Mouse (Mus musculus) limb, embryonic 12.5 days (tissue): ENCODE data around the gene Pknox2. TPM values are rescaled to one million over a fixed set of nuclear protein-coding genes. Genes with fewer than 3 reads are reported as not detected.

Experiments used
- ATAC-seq: fragments of 200-750 bp; cut with Nextera tagmentation; 2 replicates; pipeline ENCODE4 v1.8.0; 2017; ENCODE audit warnings: low read depth, moderate TSS enrichment; ENCODE audit not compliant: insufficient number of reproducible peaks, insufficient read depth, low FRiP score, low TSS enrichment
- H3K27ac ChIP-seq: fragments of 300-500 bp; sonication (generic); 2 replicates; pipeline ENCODE4 v1.5.1; 2016; ENCODE audit warnings: mild to moderate bottlenecking, moderate library complexity
- H3K27me3 ChIP-seq: fragments of 300-500 bp; sonication (generic); 2 replicates; pipeline ENCODE4 v1.6.1; 2016; ENCODE audit warnings: mild to moderate bottlenecking, moderate library complexity
- H3K36me3 ChIP-seq: fragments of 300-500 bp; sonication (generic); 2 replicates; pipeline ENCODE4 v1.6.1; 2016; ENCODE audit warnings: mild to moderate bottlenecking, moderate library complexity
- H3K4me1 ChIP-seq: fragments of 300-500 bp; sonication (generic); replicated peaks from 2 replicates; pipeline ENCODE4 v1.6.1; 2016
- H3K4me2 ChIP-seq: fragments of 300-500 bp; sonication (generic); 2 replicates; pipeline ENCODE4 v1.6.1; 2016; ENCODE audit warnings: mild to moderate bottlenecking, moderate library complexity
- H3K4me3 ChIP-seq: fragments of 300-500 bp; sonication (generic); replicated peaks from 2 replicates; pipeline ENCODE4 v1.5.1; 2016; ENCODE audit warnings: mild to moderate bottlenecking
- H3K9ac ChIP-seq: fragments of 300-500 bp; sonication (generic); replicated peaks from 2 replicates; pipeline ENCODE4 v1.6.1; 2016; ENCODE audit warnings: mild to moderate bottlenecking, moderate library complexity
- H3K9me3 ChIP-seq: fragments of 300-500 bp; sonication (generic); 2 replicates; pipeline ENCODE4 v1.6.1; 2016; ENCODE audit warnings: mild to moderate bottlenecking, moderate library complexity
- WGBS: fragments of 180-500 bp; shearing (Covaris S2); methylation state at CpG from one replicate; pipeline ENCODE4 v1.1.7; 2016; 5-methylcytosine and 5-hydroxymethylcytosine counted together
- polyA plus RNA-seq: library from polyadenylated mRNA; unstranded; fragments of >200 nt; fragmentation: Nextera tagmentation; extraction: Ambion mirVana; gene quantifications from 2 replicates; pipeline ENCODE4 v1.2.1, GENCODE M21; 2016

Pknox2 gene
- 15.5 and 18.6 TPM in 2 replicates for polyA plus RNA-seq

- Histone ChIP-seq H3K27ac (peak within 1 kb of the TSS; percentile 96), H3K36me3 (no peaks in the 10 kb centered on the region), H3K4me3 (peak within 1 kb of the TSS; percentile 74), H3K9me3 (no peaks in the 10 kb centered on the region), H3K4me2 (peak within 1 kb of the TSS; percentile 90), H3K4me1 (peaks cover 39% of the 10 kb centered on the region), H3K9ac (peak within 1 kb of the TSS; percentile 91), H3K27me3 (peaks cover 65% of the 10 kb centered on the region)
- whole genome bisulfite sequencing = 2% methylated on average over 9 of the region's 13 CpGs
- ATAC-seq = peak; percentile 79
These were observed at the start of gene Pknox2 for GRCm38 (mm10) chr9:37147359-37147685. Pknox2 (minus strand) TSS chr9:37147407.

- Histone ChIP-seq H3K4me3 (no peak overlapping the region), H3K9ac (no peak overlapping the region), H3K36me3 (no peaks in the 10 kb centered on the region), H3K9me3 (peaks cover 4% of the 10 kb centered on the region; the same call in 1 of the 2 replicates), H3K4me2 (no peak overlapping the region), H3K27ac (no peak overlapping the region), H3K4me1 (peaks cover 4% of the 10 kb centered on the region; the same call in 1 of the 2 replicates), H3K27me3 (0 out of 2 replicates have a peak, but pooled peaks cover 7% of the 10 kb centered on the region)
- 88% methylated on average over 3 of the region's 3 CpGs for WGBS
- ATAC-seq = no peak
These were observed 40.8 kb upstream of the Pknox2 start for GRCm38 (mm10) chr9:37188024-37188423.

- Histone ChIP-seq H3K27ac (no peak overlapping the region), H3K27me3 (0 out of 2 replicates have a peak, but pooled peaks cover 7% of the 10 kb centered on the region), H3K4me3 (no peak overlapping the region), H3K9ac (no peak overlapping the region), H3K4me2 (no peak overlapping the region), H3K36me3 (no peaks in the 10 kb centered on the region), H3K4me1 (peaks cover 4% of the 10 kb centered on the region; the same call in 1 of the 2 replicates), H3K9me3 (peaks cover 4% of the 10 kb centered on the region; the same call in 1 of the 2 replicates)
- WGBS = 90% methylated on average over 5 of the region's 5 CpGs
- ATAC-seq = no peak
These were observed 40.2 kb upstream of the Pknox2 start for GRCm38 (mm10) chr9:37187407-37187806.

GRCm38 (mm10) chr9:37183176-37183575 is 36.0 kb upstream of the Pknox2 start:
- Histone ChIP-seq H3K4me1 (peaks cover 14% of the 10 kb centered on the region), H3K27ac (no peak overlapping the region), H3K27me3 (peaks cover 24% of the 10 kb centered on the region), H3K9ac (no peak overlapping the region), H3K9me3 (no peaks in the 10 kb centered on the region), H3K4me2 (no peak overlapping the region), H3K36me3 (no peaks in the 10 kb centered on the region), H3K4me3 (no peak overlapping the region)
- 80% methylated on average over 2 of the region's 2 CpGs for WGBS
- no peak for ATAC-seq

- WGBS = 80% methylated on average over 5 of the region's 5 CpGs
- peaks cover 30% of the 10 kb centered on the region for H3K4me1 ChIP-seq
- ATAC-seq = no peak
These were observed 34.4 kb upstream of the Pknox2 start for GRCm38 (mm10) chr9:37181596-37181995.

GRCm38 (mm10) chr9:37179596-37179995 is 32.4 kb upstream of the Pknox2 start:
- peaks cover 41% of the 10 kb centered on the region for H3K27me3 ChIP-seq
- no peaks in the 10 kb centered on the region for H3K9me3 ChIP-seq
- H3K36me3 ChIP-seq = no peaks in the 10 kb centered on the region
- no peak overlapping the region for H3K4me2 ChIP-seq
- no peak for ATAC-seq
- no peak overlapping the region for H3K9ac ChIP-seq
- no peak overlapping the region for H3K4me3 ChIP-seq
- H3K4me1 ChIP-seq = peaks cover 46% of the 10 kb centered on the region
- WGBS = 87% methylated on average over 4 of the region's 4 CpGs
- no peak overlapping the region for H3K27ac ChIP-seq

More at GRCm38 (mm10) chr9:37181596-37181995, 34.4 kb upstream of the Pknox2 start:
- peaks cover 30% of the 10 kb centered on the region for H3K27me3 ChIP-seq
- no peaks in the 10 kb centered on the region for H3K9me3 ChIP-seq
- H3K27ac ChIP-seq = no peak overlapping the region
- no peak overlapping the region for H3K9ac ChIP-seq
- H3K4me2 ChIP-seq = no peak overlapping the region
- H3K36me3 ChIP-seq = no peaks in the 10 kb centered on the region
- no peak overlapping the region for H3K4me3 ChIP-seq

- WGBS = 41% methylated on average over 4 of the region's 4 CpGs
- H3K27ac ChIP-seq = no peak overlapping the region
These were observed 31.7 kb upstream of the Pknox2 start for GRCm38 (mm10) chr9:37178911-37179310.

GRCm38 (mm10) chr9:37177551-37177950 is 30.3 kb upstream of the Pknox2 start:
- Histone ChIP-seq H3K27ac (no peak overlapping the region), H3K4me3 (no peak overlapping the region), H3K36me3 (no peaks in the 10 kb centered on the region), H3K27me3 (peaks cover 47% of the 10 kb centered on the region), H3K9ac (no peak overlapping the region), H3K4me1 (peaks cover 64% of the 10 kb centered on the region), H3K4me2 (0 out of 2 replicates have a peak overlapping the region, but pooled peaks have one; percentile 13), H3K9me3 (no peaks in the 10 kb centered on the region)
- 32% methylated on average over 8 of the region's 8 CpGs for WGBS
- peak; percentile 23; the same call in 1 of the 2 replicates for ATAC-seq

More at GRCm38 (mm10) chr9:37178911-37179310, 31.7 kb upstream of the Pknox2 start:
- H3K4me2 ChIP-seq = no peak overlapping the region
- H3K9me3 ChIP-seq = no peaks in the 10 kb centered on the region
- no peak overlapping the region for H3K4me3 ChIP-seq
- H3K27me3 ChIP-seq = peaks cover 47% of the 10 kb centered on the region
- no peak overlapping the region for H3K9ac ChIP-seq
- H3K4me1 ChIP-seq = peaks cover 52% of the 10 kb centered on the region
- no peaks in the 10 kb centered on the region for H3K36me3 ChIP-seq
- no peak for ATAC-seq

- Histone ChIP-seq H3K4me2 (0 out of 2 replicates have a peak overlapping the region, but pooled peaks have one; percentile 13), H3K27ac (no peak overlapping the region), H3K4me3 (no peak overlapping the region), H3K9ac (no peak overlapping the region), H3K4me1 (peaks cover 64% of the 10 kb centered on the region), H3K9me3 (no peaks in the 10 kb centered on the region), H3K36me3 (no peaks in the 10 kb centered on the region), H3K27me3 (peaks cover 48% of the 10 kb centered on the region)
- 1% methylated on average over 5 of the region's 5 CpGs for WGBS
- peak; percentile 42; the same call in 1 of the 2 replicates for ATAC-seq
These were observed 29.9 kb upstream of the Pknox2 start for GRCm38 (mm10) chr9:37177107-37177506.

- Histone ChIP-seq H3K4me3 (no peak overlapping the region), H3K9me3 (no peaks in the 10 kb centered on the region), H3K4me2 (no peak overlapping the region), H3K36me3 (no peaks in the 10 kb centered on the region), H3K27ac (no peak overlapping the region), H3K27me3 (peaks cover 50% of the 10 kb centered on the region), H3K4me1 (peaks cover 64% of the 10 kb centered on the region), H3K9ac (no peak overlapping the region)
- no peak for ATAC-seq
- 53% methylated on average over 3 of the region's 3 CpGs for WGBS
These were observed 28.8 kb upstream of the Pknox2 start for GRCm38 (mm10) chr9:37176002-37176401.

- Histone ChIP-seq H3K27ac (peak overlapping the region; percentile 69; the same call in 1 of the 2 replicates), H3K4me3 (no peak overlapping the region), H3K9me3 (no peaks in the 10 kb centered on the region), H3K4me1 (peaks cover 62% of the 10 kb centered on the region), H3K27me3 (peaks cover 38% of the 10 kb centered on the region; the same call in 1 of the 2 replicates), H3K36me3 (no peaks in the 10 kb centered on the region), H3K4me2 (peak overlapping the region; percentile 23), H3K9ac (no peak overlapping the region)
- 26% methylated on average over 5 of the region's 5 CpGs for WGBS
- ATAC-seq = no peak
These were observed 26.2 kb upstream of the Pknox2 start for GRCm38 (mm10) chr9:37173376-37173775.

GRCm38 (mm10) chr9:37166899-37167298 is 19.7 kb upstream of the Pknox2 start:
- no peak overlapping the region for H3K4me2 ChIP-seq
- H3K4me1 ChIP-seq = peaks cover 6% of the 10 kb centered on the region; the same call in 1 of the 2 replicates
- 76% methylated on average over 2 of the region's 2 CpGs for WGBS
- no peaks in the 10 kb centered on the region for H3K9me3 ChIP-seq
- no peaks in the 10 kb centered on the region for H3K36me3 ChIP-seq
- H3K27ac ChIP-seq = no peak overlapping the region
- peaks cover 12% of the 10 kb centered on the region; the same call in 1 of the 2 replicates for H3K27me3 ChIP-seq
- no peak for ATAC-seq
- no peak overlapping the region for H3K4me3 ChIP-seq
- H3K9ac ChIP-seq = no peak overlapping the region
